Mouse (Mus musculus): ENCODE measurements around the gene Hsd17b6. TPM values are rescaled to one million over a fixed set of nuclear protein-coding genes. Genes with fewer than 3 reads are reported as not detected.

Gene Hsd17b6
- total RNA-seq, 2 experiments from 2014 or later, result not detected

DNA sequence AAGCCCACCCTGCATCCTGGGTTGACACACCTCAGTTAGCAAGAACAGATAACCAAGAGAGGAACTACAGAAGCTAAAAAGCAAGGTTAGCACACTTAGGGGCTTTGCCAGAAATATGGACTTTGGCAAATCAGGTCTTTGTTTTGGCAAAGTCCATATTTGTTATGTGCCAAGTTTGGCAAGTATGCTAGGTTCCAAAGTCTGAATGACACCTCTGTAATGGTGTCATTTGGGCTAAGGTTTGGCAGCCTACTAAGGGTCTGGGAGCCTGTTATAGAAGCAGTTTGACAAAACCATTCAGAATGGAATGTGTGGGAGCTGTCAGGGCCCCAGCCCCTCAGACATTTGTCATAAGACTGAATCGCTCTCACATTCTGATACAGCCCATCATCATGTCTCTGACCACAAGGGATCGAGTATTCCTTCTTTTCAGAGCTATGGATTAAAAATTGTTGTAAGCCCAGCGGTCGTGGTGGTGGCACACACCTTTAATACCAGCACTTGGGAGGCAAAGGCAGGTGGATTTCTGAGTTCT is 57.7 kb downstream of the Hsd17b6 start:
- intact Hi-C loops (cut with DNase I), result loop anchor here (10.0 kb wide), 1 partner anchor 235 kb away; the partner anchor contains the start of gene Rbms2
- no peak for DNase-seq

DNA sequence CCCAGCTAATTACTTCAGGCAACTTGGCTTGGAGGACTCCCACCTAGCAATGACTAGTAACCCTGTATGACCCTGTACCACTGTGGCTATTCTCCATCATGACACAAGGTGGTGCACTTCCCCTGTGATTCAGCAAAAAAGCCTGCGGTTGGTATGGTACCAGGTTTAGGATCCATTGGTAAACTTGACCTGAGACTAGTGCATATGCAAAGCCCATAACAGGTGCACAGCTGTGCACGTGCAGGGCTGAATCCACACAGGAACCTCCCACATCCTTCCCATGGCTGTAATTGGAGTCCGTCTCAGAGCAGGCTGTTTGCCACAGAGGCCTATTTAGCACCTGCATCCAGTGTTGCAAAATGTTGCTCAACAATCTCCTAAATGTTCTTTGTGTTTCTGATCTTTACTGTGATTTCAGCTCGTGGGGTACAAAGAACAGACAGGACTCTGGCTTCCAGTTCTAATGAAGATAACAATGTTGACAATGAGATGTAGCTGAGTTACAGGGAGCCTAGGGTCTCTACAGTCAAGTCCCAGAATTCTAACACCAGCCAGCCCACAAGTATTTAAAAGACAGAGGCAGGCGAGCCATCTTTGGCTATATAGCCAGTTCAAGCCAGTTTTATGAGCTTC is 61.9 kb downstream of the Hsd17b6 start:
- DNase-seq, result peak; percentile 22 to 32
- intact Hi-C loops (cut with DNase I), result loop anchor here (1.0 kb wide), 1 partner anchor 63 kb away; no protein-coding TSS in a partner anchor

Other genes with a start within 250 kb of the Hsd17b6 start
- under 1 TPM in 1 of 2 experiments, not detected in 1; 0.08 TPM for gene Rdh1, start 247.9 kb downstream of the Hsd17b6 start, total RNA-seq (2021)
- gene Rdh16f1, start 247.8 kb downstream of the Hsd17b6 start, total RNA-seq (2021), result under 1 TPM in 1 of 2 experiments, not detected in 1; 0.11 TPM
- gene Rdh9, start 231.2 kb downstream of the Hsd17b6 start, total RNA-seq (2021), result under 1 TPM in 1 of 2 experiments, not detected in 1; 0.36 TPM
- not detected for gene Rdh16, start 206.5 kb downstream of the Hsd17b6 start, total RNA-seq (2021)
- not detected for gene Rdh19, start 157.7 kb downstream of the Hsd17b6 start, total RNA-seq (2021)
- not detected for gene Rdh16f2, start 141.1 kb downstream of the Hsd17b6 start, total RNA-seq (2021)
- gene Rdh7, start 118.8 kb downstream of the Hsd17b6 start, total RNA-seq (2021), result not detected
- not detected for gene Sdr9c7, start 109.1 kb downstream of the Hsd17b6 start, total RNA-seq (2021)
- 1 to 10 TPM; 1.6 to 2.7 TPM for gene Prim1, start 7.6 kb upstream of the Hsd17b6 start, total RNA-seq (2021)
- gene Naca, start 28.0 kb upstream of the Hsd17b6 start, total RNA-seq (2021), result 100 to 1,000 TPM; 542 to 584 TPM
- 10 to 100 TPM; 80.7 to 90.5 TPM for gene Ptges3, start 51.3 kb upstream of the Hsd17b6 start, total RNA-seq (2021)
- 1,000 to 10,000 TPM; 9,026 to 9,193 TPM for gene Atp5b, start 75.7 kb upstream of the Hsd17b6 start, total RNA-seq (2021)
- 10 to 100 TPM; 23.8 TPM for gene Baz2a, start 84.0 kb upstream of the Hsd17b6 start, total RNA-seq (2021)
- gene Rbms2, start 172.7 kb upstream of the Hsd17b6 start, total RNA-seq (2021), result 10 to 100 TPM; 89.2 to 95.3 TPM
- under 1 TPM; 0.58 to 0.92 TPM for gene Gls2, start 186.8 kb upstream of the Hsd17b6 start, total RNA-seq (2021)
- gene Spryd4, start 204.2 kb upstream of the Hsd17b6 start, total RNA-seq (2021), result 10 to 100 TPM; 35.7 to 41.4 TPM
- not detected for gene Mip, start 218.2 kb upstream of the Hsd17b6 start, total RNA-seq (2021)
- gene Timeless, start 224.5 kb upstream of the Hsd17b6 start, total RNA-seq (2021), result 10 to 100 TPM in 1 of 2 experiments, 1 to 10 TPM in 1; 8.9 to 12.2 TPM
- under 1 TPM in 1 of 2 experiments, not detected in 1; 0.19 TPM for gene Apon, start 246.5 kb upstream of the Hsd17b6 start, total RNA-seq (2021)